Mouse (Mus musculus) lung, postnatal 14 days (tissue): ENCODE data around the gene Snap25.

Source experiments
- DNase-seq: peaks from one replicate; pipeline ENCODE4 v3.0.0; 2021

Gene Snap25

DNA sequence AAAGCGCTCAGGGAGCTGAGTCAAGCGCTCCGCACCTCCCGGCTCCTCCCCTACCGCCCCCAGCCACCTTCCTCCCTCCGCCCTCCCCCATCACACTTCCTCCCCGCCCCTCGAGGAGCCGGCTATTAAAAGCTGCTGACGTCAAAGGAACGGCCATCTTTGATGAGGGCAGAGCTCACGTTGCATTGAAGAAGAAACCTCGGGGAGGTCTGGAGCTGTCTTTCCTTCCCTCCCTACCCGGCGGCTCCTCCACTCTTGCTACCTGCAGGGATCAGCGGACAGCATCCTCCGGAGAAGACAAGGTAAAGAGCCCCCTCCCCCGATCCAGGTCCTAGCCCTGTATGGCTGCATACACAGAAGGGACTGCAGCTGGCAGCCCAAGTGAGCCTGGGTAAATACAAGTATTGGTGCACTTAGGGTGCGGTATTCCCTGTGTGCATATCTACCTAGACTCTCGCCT, at the start of gene Snap25:
Gene Snap25, plus strand, starts transcription at position 155 of the 460 bp plus-strand sequence.
- no peak for DNase-seq

DNA sequence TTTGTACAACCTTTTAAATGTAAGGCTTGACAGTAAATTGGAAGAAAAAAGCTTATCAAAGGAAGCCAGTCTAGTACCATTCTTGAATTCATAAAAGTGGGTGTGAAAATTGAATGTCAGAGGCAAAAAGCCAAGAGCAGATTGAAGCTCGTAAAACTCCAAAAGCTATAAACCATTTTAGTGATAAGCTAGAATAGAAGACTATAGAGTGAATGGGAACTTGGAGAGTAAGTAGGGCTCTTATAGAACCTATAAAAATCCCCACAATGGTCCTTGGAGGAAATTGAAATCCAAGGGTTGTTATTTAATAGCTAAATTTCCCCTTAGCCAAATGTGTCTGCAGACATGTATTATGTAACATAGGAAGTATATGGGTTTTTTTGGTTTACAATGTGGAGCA, 46.3 kb upstream of the Snap25 start:
- no peak for DNase-seq

DNA sequence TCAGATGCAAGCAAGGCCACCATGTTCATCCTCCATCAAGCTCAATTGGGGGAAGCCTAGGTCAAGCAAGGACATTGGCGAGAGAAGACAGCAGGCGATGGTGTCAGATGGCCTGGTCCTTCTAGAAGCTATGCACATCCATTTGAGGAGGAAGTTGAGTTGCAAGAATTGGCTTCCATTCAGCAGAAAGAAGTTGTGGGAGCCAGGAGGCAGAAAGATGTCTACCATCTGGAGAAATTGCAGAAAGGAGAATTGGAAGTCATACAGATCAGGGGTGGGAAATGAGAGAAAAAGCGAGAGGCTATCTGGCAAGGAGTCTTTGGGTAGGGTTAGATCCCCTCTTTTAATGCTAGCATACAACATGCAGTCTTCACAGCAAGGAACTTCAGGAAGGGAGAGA, 44.1 kb upstream of the Snap25 start:
- DNase-seq, result no peak

DNA sequence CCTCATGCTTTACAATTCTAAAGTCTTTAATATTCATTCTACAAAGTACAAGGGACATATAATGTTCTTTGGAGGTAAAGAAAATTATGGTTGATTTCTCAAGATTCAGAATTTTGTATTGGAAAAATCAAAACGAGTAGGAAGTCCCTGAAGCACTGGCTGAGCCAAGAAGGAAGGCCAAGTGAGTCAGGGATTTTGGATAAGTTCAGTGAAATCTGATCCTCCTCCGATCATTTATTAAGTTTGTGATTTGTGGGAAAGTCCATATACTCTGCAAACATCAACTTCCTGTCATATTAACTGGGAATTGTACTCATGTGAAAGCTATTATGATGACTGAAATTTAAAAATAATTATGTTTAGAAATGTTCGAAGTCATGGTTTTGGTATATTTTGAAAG, 43.6 kb upstream of the Snap25 start:
- DNase-seq, result no peak

DNA sequence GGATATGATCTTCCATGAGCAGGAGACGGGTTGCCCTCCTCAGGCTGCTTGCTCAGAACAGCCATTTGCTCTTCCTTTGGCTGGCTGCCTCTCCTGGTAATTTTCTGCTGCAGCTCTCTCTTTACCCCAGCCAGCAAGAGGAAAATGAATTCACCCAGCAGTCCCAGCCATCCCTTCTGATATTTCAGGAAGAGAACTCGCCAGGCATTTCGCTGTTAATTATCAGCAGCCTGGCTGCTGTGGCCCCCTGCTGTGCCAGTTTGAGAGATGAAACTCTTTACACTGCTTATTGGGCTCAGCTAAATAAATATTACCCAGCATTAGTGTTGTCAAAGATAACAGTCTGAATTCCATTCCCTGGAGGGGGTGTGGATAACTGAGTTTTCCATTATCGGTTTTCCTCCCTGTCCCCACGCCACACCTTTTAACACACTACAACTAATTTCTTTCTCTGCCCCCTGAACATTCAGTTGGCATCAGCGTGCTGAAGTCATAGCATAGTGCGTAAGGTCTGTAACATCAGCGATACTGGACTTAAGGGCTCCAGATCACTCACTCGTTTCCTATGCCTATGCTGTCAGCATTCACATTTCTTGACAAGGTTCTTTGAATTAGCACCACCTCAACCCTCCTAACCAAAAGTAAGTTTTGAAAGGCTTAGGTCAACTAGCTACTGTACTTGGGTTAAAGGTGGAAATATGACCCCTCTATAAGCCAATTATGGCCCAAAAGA, 42.5 kb upstream of the Snap25 start:
- DNase-seq, result no peak

DNA sequence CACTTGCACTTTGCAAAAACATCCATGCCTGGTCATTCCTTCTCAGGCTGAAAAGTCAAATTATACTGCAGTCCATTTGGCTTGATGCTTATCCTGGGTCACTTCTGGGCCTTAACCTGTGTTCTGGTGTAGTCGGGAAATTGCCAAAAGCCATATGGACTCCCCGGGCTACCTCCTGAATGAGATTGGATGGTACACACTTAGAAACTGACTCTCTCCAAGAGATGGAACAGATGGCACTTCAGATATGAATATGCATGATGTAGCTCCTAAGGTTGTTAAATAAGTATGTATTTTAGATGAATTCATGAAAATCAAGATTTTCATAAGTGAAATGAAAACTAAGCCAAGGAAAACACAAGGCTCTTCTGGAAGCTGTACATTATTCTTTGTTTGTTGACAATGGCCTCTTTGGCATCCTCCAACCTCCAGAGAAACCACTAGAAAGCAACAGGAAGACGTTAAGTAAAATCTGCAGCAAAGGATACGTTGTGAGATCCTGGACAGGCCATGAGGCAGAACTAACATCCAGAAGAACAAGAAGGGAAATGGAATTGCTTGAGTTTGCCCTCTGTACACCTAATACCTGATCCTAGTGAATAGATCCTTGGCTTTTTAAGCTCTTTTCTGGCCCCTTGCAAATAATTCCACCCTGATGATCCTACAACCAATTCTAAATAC, 39.0 kb upstream of the Snap25 start:
- DNase-seq, result no peak

DNA sequence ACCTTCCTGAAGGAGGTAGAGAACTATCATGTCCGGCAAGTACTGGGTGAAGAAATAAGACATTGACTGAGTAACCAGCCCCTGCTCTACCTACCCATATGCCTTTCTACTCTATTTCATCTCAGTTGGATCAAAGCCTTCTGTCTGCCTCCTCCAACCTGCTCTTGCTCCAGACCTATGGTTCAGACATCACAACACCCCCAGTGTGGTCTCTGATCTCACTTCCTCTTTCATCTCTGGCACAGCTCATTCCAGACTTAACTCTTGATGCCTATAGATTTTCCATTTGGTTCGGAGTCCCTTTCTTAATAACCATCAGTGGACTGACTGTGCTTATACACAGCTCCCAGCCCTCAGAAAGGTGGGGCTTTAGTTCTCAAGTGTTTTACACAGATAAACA, 37.1 kb upstream of the Snap25 start:
- no peak for DNase-seq

DNA sequence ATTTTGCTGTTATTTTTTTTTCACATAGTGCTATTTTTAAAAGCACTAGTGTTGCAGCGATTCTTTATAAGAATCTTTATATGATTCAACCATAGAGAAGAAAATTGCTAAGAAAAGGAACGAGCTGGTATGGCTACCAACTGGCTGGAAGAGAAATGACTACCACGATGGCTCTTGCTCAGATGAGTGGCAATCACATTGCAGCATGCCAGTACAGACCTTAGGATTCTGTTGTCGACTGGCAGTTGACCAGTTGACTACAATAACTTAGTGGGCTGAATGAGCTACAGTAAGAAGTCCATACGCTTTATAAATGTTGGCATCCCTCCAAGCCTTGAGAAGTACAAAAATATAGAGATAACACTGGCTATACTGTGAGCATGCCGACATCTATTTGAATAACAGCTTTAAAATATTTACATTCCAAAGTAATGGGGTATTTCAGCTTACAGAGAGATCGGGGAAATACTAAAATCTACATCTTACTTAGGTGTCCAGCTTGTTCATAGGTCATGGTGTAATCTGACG, 36.3 kb upstream of the Snap25 start:
- no peak for DNase-seq

DNA sequence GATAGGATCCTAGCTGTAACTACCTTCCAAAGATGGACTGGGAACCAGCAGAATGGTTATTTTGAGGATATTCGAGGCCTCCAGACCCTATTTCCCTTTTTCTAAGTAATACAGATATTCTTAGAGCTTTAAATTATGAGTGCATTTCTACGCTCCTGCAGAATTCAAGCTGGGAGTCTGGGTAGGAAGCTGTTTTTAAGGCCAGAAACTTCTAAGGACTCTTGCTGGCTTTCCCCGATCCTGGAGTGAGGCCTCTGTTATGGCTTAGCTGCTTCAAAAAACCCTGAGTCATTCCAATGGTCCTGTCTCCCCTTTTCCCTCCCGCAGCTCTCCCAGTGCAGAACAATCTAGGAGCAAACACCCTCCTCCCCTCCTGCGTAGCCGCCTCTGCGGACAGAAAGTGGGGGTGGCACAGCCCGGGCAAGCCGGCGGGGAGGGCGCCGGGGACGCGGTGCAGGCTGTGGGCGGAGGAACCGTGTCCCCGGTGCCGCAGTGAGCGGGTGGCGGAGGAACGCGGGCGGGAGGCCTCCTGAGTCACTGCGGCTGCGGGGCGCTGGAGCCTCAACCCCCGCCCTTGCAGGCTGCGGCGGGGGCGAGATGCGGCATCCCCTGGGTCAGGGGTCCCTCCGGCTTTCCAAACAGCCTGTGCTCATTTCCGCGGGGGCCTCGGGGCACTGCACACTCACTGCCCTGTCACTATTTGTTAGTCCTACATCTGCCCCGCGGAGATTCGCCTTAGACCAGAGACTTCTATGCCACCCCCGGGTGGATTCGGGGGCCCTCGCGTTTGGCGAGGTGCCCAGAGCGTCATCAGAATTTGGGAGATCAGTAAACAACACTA, 34.7 kb upstream of the Snap25 start:
- peak; percentile 74 for DNase-seq

DNA sequence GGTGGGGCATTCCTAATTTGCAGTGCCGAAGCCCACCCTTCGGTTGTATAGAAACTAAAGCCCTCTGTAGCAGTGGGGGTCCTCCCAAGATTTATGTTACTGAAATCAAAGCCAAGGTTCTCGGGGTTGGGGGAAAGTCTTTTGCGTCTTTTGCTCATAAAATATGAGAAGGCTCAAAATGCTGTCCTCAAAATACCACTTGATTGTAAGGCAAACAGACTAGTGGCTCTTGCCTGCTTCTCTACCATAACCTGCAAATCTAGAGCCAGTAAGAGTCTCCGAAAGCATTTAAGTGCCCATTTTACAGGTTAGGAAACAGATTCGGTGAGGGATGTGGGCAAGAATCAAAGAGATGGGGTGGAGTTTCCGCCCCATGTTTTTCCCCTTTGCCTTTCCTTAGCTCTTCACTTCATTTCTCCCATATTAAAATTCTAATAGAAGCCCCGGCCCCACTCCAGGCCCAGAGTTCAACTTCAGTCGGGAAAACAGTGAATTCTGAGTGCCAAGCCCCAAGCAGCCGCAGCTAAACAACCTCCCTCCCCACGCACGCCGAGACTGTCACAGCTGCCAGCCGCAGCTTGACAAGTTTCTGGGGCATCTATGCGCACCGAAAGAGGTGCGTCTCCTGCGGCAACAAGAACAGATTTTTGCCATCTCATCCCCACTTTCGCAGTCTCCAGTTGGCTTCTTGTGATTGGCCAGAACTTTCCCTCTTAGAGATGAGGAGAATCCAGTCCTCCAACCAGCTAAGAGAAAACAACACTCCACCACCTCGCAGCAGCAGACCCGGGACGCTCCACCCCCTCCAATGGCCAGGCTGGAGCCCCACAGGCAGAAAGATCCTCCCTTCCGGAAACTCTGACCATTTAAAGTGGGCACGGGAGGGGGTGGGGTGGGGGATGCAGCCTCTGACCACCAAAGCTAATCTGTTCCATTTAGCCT, 33.7 kb upstream of the Snap25 start:
- peak; percentile 72 for DNase-seq

DNA sequence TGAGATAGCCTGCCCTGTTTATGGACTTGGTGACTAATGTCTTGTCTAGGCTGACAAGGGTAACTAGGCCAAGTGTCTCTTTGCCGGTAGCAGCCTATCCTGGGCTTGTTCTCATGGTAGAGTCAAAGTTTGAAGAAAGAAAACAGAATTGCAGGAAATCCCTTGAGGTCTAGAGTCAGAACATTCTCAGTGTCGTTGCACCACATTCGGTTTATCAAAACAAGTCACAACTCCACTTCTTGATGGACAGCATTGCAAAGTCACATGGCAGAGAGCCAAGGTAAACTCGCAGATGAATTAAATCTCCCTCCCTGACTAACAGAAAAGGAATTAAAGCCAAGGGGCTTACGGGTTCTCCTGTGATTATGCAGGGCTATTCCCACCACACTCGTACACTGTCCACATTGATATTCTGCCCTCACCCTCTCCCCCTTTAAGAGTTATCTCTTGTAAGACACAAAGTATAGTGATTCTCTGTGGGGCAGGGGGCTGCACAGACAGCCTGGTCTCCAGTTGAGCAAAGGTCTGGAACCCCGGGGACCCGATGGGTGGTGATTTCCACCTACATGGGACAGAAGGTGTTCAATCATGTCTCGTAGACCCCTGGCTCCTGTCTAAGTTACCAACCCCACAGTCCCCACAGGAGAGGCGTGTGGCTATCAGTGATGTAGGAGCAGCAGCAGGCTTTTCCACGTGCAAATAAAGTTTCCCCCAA, 30.9 kb upstream of the Snap25 start:
- DNase-seq, result no peak

DNA sequence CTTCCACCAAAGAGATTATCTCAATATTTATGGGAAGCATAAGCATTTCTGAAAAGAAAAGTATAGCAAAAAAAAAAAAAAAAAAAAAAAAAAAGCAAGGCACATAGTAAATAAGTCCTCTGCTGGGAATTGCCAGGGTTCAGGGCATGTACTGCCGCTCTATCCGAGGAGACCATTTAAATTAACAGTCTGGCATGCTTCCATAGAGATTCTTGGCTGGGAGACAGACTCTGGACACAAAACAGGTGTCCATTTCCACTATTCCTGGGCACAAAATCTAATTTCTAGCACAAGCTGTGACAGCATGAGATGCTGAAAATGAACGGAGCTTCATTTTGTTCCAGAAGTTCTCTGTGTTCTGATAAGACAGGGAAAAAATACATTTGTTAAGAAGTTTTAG, 27.1 kb upstream of the Snap25 start:
- no peak for DNase-seq

DNA sequence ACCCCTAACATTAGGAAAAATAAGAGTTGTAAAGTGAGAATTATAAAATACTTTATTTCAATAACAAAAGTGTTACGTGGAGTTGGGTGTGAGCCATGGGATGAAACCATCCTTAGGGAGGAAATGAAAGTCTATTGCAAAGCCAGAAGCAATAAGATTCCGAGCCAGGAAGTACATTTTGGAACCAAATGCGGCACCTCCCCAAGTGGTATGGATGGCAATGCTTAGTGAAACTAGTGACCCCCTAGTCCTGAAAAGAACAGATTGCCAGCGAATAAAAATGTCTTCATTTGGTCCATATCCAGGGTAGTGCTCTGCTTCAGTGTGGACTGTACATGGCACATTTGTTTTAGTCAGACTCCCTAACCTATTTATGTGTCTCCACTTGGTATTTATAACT, 25.9 kb upstream of the Snap25 start:
- DNase-seq, result no peak

DNA sequence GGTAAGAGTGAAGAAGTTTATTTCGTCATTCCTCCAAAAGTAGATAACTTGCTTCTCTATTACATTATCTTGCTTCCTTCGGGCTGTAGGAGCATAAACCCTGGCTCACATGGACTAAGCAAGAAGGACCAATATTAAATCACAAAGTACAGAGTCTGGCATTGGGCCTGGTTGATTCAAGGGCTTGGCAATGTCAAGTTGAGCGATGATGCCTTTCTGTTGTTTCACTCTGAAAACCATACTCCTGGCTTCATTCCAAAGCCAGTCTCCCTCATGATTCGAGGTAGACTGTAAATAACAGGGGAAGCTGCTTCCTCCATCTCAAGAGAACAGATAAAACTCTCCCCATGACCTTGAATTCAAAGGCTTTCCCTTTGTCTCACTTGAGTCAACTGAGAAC, 23.8 kb upstream of the Snap25 start:
- DNase-seq, result no peak

DNA sequence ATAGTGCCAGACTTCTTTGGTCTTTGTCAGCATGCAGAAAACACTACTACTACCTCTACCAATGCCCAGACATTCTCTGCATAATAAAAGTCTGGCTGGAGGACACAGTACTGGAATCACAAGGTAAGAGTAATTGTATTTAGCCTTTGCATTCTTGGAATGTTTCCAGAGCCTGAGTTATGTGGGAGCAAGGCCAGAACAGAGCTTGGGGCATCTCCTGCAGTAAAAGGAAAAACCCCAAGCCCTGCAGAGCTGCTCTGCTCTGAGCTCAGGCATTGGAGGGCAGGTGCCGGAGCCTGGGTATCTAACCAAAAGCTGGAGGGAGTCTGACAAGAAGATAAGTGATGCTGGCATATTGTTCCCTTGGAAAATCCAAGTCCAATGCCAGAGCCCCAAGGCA, 21.6 kb upstream of the Snap25 start:
- no peak for DNase-seq

DNA sequence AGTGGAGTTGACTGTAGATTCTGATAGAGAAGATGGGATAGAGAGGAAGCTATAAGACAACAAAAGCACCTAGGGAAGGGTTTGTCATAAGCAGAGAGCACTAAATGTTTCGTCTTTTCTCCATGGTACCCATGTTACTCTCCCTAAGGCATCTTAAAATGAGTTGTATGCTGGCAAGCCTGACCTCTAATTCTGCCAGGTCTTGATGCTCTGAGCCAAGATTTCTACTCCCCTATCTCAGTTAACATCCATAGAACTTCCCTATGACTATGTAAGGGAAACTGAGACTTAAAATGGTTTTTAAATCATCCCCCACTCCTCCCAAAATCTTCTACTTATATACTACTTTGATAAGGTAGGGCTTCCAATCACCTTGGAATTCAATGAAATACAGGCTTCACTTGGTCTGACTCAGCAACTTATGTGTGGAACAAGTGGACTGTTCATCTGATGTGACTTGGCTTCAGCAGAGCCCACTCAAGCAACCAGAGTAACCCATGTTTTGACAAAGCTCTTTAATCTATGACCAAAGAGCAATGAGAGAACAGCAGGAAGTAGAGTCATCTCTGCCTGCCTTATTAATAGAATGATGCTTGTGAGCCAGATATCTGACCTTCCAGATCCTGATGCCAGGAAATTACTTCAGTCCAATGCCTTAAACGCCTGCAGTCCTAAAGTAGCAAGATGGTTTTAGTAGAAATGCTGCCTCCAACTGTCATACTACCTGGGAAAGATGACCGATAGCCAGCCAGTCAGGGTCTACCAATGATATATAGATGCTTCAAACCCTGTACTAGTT, 13.6 kb upstream of the Snap25 start:
- DNase-seq, result no peak

DNA sequence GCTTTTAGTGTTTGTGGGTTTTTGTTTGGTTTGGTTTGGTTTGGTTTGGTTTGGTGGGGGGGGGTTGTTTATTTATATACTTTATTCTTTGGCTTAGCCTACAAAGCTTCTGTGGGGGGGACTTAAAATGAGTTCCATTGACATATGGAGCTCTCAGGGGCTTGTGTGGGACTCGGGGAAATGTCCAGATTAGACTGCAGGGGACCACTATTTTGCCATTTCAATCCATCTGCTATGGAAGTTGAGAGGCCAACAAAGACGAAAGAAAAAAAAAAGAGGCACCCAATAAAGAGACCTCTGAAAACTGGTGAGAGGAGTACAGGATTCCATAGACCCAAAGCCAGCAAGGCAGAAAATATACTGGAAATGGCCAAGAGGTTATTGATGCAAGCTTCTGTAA, 9.9 kb upstream of the Snap25 start:
- no peak for DNase-seq

DNA sequence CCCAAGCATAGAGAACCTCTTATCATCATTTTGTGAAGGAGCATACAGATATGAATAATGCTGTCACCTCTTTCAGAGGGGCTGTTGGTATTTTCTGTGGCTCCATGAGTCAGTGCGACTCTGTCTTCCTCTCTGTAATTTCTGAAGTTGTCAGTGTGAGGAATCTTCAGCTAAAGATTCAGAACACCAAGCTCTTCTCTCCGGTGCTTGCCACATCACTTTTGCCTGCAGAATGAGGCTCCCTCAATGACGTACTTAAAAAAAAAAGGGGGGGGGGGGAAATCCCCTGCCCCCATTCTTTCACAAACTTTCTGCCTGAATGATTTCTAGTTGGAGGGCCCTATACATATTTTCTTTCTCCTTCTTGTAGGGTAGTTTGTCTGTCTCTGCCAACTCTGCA, 2.1 kb upstream of the Snap25 start:
- DNase-seq, result no peak

DNA sequence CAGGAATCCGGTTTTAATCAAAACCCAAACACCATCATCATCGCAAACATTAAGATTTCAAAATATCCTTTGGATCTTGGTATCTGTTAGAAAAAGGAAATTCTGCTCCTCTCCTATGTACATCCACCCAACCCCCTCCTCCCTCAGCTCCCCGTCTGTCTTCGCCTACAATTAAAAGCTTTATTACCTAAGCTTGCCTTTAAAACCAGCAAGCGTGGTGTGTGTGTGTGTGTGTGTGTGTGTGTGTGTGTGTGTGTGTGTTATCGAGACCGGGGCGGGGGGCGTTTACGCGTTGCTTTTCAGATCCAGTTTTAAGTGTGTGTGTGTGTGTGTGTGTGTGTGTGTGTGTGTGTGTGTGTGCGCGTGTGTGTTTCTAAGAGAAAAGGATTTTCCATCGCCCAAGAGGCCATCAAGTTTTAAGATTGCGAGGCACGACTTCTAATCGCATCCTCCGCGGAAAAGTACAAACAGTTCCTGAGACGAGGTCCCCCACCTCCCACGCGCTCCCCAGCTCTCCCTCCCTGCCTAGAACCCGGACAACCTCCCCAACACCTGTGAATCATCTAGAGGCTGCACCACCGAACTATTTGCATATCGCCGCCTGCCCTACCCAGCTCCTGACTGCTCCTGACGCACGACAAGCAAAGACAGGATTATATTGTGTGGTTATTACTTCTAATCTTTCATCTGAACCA, 1.4 kb upstream of the Snap25 start:
- no peak for DNase-seq

DNA sequence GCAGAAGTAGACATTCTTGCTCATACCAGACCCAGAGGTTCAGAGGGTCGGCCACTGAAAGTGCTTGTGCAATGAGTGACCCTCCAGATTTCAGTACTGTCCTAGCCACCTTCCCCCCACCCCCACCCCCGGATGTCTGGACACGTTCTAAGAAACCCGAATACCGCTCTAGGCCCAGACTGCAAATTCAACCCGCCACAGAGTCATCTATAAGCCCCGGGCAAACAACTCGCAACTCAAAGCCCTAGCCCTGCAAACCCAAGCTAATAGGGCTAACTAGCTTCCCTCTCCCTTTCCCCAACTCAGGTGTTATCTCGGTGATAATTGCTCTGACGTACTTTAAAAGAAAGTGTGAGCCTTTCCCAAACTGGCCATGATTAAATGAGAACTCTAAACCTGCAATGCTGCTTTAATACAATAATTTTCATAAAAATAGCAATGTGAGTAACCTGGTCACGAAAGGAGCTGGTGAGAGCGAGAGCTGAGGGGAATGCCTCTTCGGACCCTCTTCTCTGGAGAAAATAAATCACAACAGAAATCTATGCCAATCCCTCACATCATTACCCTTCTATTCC, 725 bp upstream of the Snap25 start:
- DNase-seq, result no peak
